Mouse (Mus musculus) limb, embryonic 14.5 days (tissue): ENCODE data around the gene 1700013G24Rik. TPM values are rescaled to one million over a fixed set of nuclear protein-coding genes. Genes with fewer than 3 reads are reported as not detected.

Experiments
- ATAC-seq: fragments of 200-750 bp; cut with Nextera tagmentation; 2 replicates; pipeline ENCODE4 v1.8.0; 2017; ENCODE audit warnings: low read depth, moderate number of reproducible peaks, moderate TSS enrichment; ENCODE audit not compliant: low FRiP score
- DNase-seq: peaks from one replicate; pipeline ENCODE4 v3.0.0-alpha.2; 2015; ENCODE audit warnings: low spot score
- H3K27ac ChIP-seq: fragments of 300-500 bp; sonication (generic); replicated peaks from 2 replicates; pipeline ENCODE4 v1.5.1; 2014; ENCODE audit warnings: low read depth, mild to moderate bottlenecking, low read length, moderate library complexity, mixed read lengths
- H3K27me3 ChIP-seq: fragments of 300-500 bp; sonication (generic); 2 replicates; pipeline ENCODE4 v1.6.1; 2014; ENCODE audit warnings: low read length, mixed read lengths; ENCODE audit not compliant: control insufficient read depth, insufficient read depth
- H3K36me3 ChIP-seq: fragments of 300-500 bp; sonication (generic); 2 replicates; pipeline ENCODE4 v1.6.1; 2014; ENCODE audit warnings: mild to moderate bottlenecking, low read length, moderate library complexity, mixed read lengths; ENCODE audit not compliant: control insufficient read depth, insufficient read depth
- H3K4me1 ChIP-seq: fragments of 300-500 bp; sonication (generic); 2 replicates; pipeline ENCODE4 v1.6.1; 2014; ENCODE audit warnings: antibody characterized with exemption, low read length, mixed read lengths; ENCODE audit not compliant: control insufficient read depth, insufficient read depth
- H3K4me2 ChIP-seq: fragments of 300-500 bp; sonication (generic); replicated peaks from 2 replicates; pipeline ENCODE4 v1.6.1; 2014; ENCODE audit warnings: low read depth, mild to moderate bottlenecking, low read length, moderate library complexity; ENCODE audit not compliant: severe bottlenecking
- H3K4me3 ChIP-seq: fragments of 300-500 bp; sonication (generic); replicated peaks from 2 replicates; pipeline ENCODE4 v1.5.1; 2014; ENCODE audit warnings: low read length
- H3K9ac ChIP-seq: fragments of 300-500 bp; sonication (generic); 2 replicates; pipeline ENCODE4 v1.6.1; 2014; ENCODE audit warnings: mild to moderate bottlenecking, low read depth, low read length, moderate library complexity; ENCODE audit not compliant: severe bottlenecking
- H3K9me3 ChIP-seq: fragments of 300-500 bp; sonication (generic); 2 replicates; pipeline ENCODE4 v1.6.1; 2016; ENCODE audit warnings: low read length; ENCODE audit not compliant: control insufficient read depth
- POLR2A ChIP-seq: fragments of 200-500 bp; IDR thresholded peaks from 2 replicates; pipeline ENCODE4 v1.8.0; 2012; ENCODE audit warnings: inconsistent platforms, mild to moderate bottlenecking, moderate library complexity, borderline replicate concordance; ENCODE audit not compliant: insufficient read depth, insufficient read length; ENCODE audit errors: extremely low read depth
- WGBS: fragments of 180-500 bp; shearing (Covaris S2); extraction: QIAGEN DNeasy Blood & Tissue Kit; methylation state at CpG from one replicate; pipeline ENCODE4 v1.1.7; 2014; 5-methylcytosine and 5-hydroxymethylcytosine counted together
- polyA plus RNA-seq, 2 experiments: library from polyadenylated mRNA; depleted of rRNA in 1 of 2; stranded (reverse) in 1 of 2; unstranded in 1 of 2; fragments of >200 nt; fragmentation: Nextera tagmentation in 1 of 2; extraction: Ambion mirVana in 1 of 2; gene quantifications; 2 replicates each; pipeline versions ENCODE4 v1.2.1 to v1.2.3; 2012 to 2014

1700013G24Rik gene
- polyA plus RNA-seq, 2 experiments = 0.23 to 0.30 TPM

- Histone ChIP-seq H3K36me3 (peaks cover 22% of the 10 kb centered on the region), H3K27me3 (no peaks in the 10 kb centered on the region), H3K4me2 (0 out of 2 replicates have a peak overlapping the region, but pooled peaks have one; percentile 13), H3K4me1 (peaks cover 43% of the 10 kb centered on the region), H3K9ac (no peak overlapping the region), H3K9me3 (no peaks in the 10 kb centered on the region), H3K4me3 (no peak overlapping the region), H3K27ac (peak overlapping the region; percentile 81)
- WGBS = 22% methylated on average over 9 of the region's 9 CpGs
- no peak for TF ChIP-seq POLR2A
- ATAC-seq (0 out of 2 replicates have a peak, but pooled peaks have one; percentile 20), DNase-seq (no peak)
These were observed 45.0 kb downstream of the 1700013G24Rik start for GRCm38 (mm10) chr4:137497892-137498722.

DNA sequence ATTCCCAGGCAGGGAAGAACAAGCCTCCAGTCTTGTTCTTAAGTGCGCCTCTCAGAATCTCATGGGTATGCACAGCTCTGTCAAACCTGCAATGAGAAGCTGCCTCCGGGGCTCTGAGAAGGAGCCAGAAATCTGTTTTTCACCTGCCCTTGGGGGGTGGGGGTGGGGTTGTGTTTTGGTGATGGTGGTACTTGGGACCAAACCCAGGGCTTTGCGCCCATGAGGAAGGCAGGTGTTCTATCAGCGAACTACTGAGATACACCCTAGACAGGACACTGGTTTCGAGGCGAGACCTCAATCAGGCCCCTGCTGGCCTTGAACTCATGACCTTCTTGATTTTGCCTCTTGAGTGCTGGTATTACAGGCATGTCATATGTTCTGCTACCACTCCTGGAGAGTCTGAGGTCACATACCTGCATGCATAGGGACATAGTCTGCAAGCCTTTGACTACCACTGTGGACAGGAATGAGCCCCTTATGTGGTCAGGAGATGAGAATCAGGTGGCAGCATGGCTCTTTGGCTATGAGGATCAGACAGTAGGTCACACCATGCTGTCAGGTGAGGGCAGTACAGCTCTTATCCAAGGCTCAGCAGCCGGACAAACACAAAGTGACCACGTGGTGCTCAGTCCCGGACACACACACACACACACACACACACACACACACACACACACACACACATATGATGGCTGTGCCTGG is 45.9 kb downstream of the 1700013G24Rik start:
- peak overlapping the region; percentile 81 for H3K27ac ChIP-seq
- peaks cover 43% of the 10 kb centered on the region for H3K4me1 ChIP-seq
- ATAC-seq (no peak), DNase-seq (no peak)
- H3K9me3 ChIP-seq = no peaks in the 10 kb centered on the region
- H3K9ac ChIP-seq = no peak overlapping the region
- peaks cover 31% of the 10 kb centered on the region for H3K36me3 ChIP-seq
- H3K4me3 ChIP-seq = no peak overlapping the region
- WGBS = 80% methylated on average over 8 of the region's 9 CpGs
- no peaks in the 10 kb centered on the region for H3K27me3 ChIP-seq
- no peak for TF ChIP-seq POLR2A
- H3K4me2 ChIP-seq = no peak overlapping the region

GRCm38 (mm10) chr4:137500149-137500548 is 47.1 kb downstream of the 1700013G24Rik start:
- Histone ChIP-seq H3K4me3 (no peak overlapping the region), H3K4me1 (peaks cover 32% of the 10 kb centered on the region), H3K9me3 (no peaks in the 10 kb centered on the region), H3K27me3 (no peaks in the 10 kb centered on the region), H3K4me2 (no peak overlapping the region), H3K36me3 (peaks cover 35% of the 10 kb centered on the region), H3K9ac (no peak overlapping the region), H3K27ac (peak overlapping the region; percentile 38)
- WGBS = 79% methylated on average over 12 of the region's 12 CpGs
- DNase-seq = no peak
- no peak for ATAC-seq
- TF ChIP-seq POLR2A = no peak

DNA sequence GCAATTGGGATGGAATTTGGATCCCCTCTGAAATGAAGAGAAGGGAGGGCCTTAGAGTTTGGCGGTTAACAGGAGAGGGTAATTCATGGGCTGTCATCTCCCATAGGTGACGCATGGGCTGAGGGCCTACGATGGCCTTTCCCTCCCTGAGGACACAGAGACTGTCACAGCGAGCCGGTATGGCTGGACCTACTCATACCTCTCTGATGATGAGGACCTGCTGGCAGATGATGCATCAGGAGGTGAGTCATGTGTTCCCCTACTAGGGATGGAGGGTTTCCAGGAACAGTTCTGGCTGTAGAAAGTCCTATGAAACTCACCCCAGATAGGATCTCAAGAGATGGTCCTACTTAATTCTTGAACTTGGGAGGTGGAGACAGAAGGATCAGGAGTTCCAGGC is 47.9 kb downstream of the 1700013G24Rik start:
- ATAC-seq = no peak
- H3K9ac ChIP-seq = no peak overlapping the region
- no peaks in the 10 kb centered on the region for H3K9me3 ChIP-seq
- peaks cover 25% of the 10 kb centered on the region for H3K4me1 ChIP-seq
- H3K27ac ChIP-seq = no peak overlapping the region
- DNase-seq = no peak
- H3K36me3 ChIP-seq = peaks cover 42% of the 10 kb centered on the region
- H3K27me3 ChIP-seq = no peaks in the 10 kb centered on the region
- H3K4me3 ChIP-seq = no peak overlapping the region
- H3K4me2 ChIP-seq = no peak overlapping the region
- no peak for TF ChIP-seq POLR2A
- 89% methylated on average over 5 of the region's 5 CpGs for WGBS

GRCm38 (mm10) chr4:137502183-137502582 is 49.1 kb downstream of the 1700013G24Rik start:
- H3K4me1 ChIP-seq = peaks cover 21% of the 10 kb centered on the region

More at GRCm38 (mm10) chr4:137502183-137502582, 49.1 kb downstream of the 1700013G24Rik start:
- peaks cover 47% of the 10 kb centered on the region for H3K36me3 ChIP-seq
- 0 out of 2 replicates have a peak overlapping the region, but pooled peaks have one; percentile 43 for H3K27ac ChIP-seq
- H3K4me2 ChIP-seq = no peak overlapping the region
- H3K4me3 ChIP-seq = no peak overlapping the region
- no peak for ATAC-seq
- 88% methylated on average over 10 of the region's 10 CpGs for WGBS
- no peaks in the 10 kb centered on the region for H3K27me3 ChIP-seq
- DNase-seq = no peak
- no peak for TF ChIP-seq POLR2A
- H3K9ac ChIP-seq = no peak overlapping the region
- H3K9me3 ChIP-seq = no peaks in the 10 kb centered on the region
